Mouse (Mus musculus) heart, postnatal 36 days (tissue): ENCODE measurements at regions not wholly inside any gene's neighbourhood (a gene's known extent, or its start where the extent isn't known, plus 50 kb on each side); places are given as distances from the start of the nearest gene placed in this dataset.

ENCODE experiments used
- DNase-seq, 2 experiments: peaks; one replicate each; pipeline ENCODE4 v3.0.0; 2021 to 2022
- intact Hi-C: fragments of 180-260 bp; cut with DNase I; formaldehyde crosslinking; loops from one replicate; pipeline ENCODE4 v1.15.1; 2025

GRCm38 (mm10) chrX:163812431-163812830, 51.3 kb upstream of the Rnf138rt1 start:
- intact Hi-C loops, result no loop called here
- DNase-seq, result no peak

GRCm38 (mm10) chrX:163814806-163815205, 53.7 kb upstream of the Rnf138rt1 start:
- DNase-seq, result no peak
- intact Hi-C loops, result no loop called here

GRCm38 (mm10) chrX:163822298-163822697, 61.2 kb upstream of the Rnf138rt1 start:
- intact Hi-C loops, result no loop called here
- no peak for DNase-seq

GRCm38 (mm10) chrX:163827461-163827860, 66.3 kb upstream of the Rnf138rt1 start:
- intact Hi-C loops, result loop anchor here (2.0 to 5.0 kb wide), 2 partner anchors 80 to 177 kb away; partner anchors contain the start of gene Ap1s2
- peak in 1 of 2 experiments; percentile 6 for DNase-seq

- intact Hi-C loops, result no loop called here
- DNase-seq, result no peak
These were observed 63.4 kb upstream of the Ap1s2 start for GRCm38 (mm10) chrX:163845408-163845807.

- intact Hi-C loops, result no loop called here
- DNase-seq, result no peak
These were observed 61.9 kb upstream of the Ap1s2 start for GRCm38 (mm10) chrX:163846890-163847289.

GRCm38 (mm10) chrX:163847651-163848050, 61.2 kb upstream of the Ap1s2 start:
- intact Hi-C loops, result no loop called here
- no peak for DNase-seq

GRCm38 (mm10) chrX:163848510-163849199, 60.2 kb upstream of the Ap1s2 start:
- intact Hi-C loops, result no loop called here
- no peak for DNase-seq

- intact Hi-C loops, result no loop called here
- DNase-seq, result no peak
These were observed 57.8 kb upstream of the Ap1s2 start for GRCm38 (mm10) chrX:163850915-163851599.

- no peak for DNase-seq
- intact Hi-C loops, result no loop called here
These were observed 50.3 kb upstream of the Ap1s2 start for GRCm38 (mm10) chrX:163858494-163858893.
